Mouse (Mus musculus) NIH3T3 (cell line): ENCODE results near the gene Fam189a2.

ENCODE experiments used
- DNase-seq: peaks from one replicate; pipeline ENCODE4 v3.0.0-alpha.2; 2012; ENCODE audit warnings: low read depth

The Fam189a2 gene

DNA sequence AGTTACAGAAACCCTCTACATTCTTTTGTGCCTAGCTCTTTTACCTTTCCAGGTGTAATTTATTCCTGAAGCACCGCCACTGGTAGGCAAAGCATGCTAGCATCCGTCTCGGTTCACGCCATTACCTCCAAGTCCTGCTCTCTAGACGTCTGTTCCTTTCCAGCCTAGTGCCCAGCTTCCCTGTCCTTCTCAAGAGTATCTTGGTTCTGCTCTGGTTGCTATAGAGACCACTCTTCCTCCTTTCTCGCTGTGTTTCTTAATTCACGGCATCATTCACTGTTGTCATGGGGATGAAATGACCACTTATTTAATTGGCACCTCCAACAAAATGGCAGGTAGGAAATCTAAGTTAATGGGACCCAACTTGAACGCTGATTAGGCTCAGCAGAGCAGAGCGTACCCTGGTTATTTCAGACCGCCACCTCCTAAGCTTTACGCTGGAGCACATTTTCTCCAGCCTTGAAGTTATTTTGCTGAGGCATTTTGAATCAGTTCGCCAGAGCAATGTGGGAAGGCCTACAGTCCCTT, 89.3 kb downstream of the Fam189a2 start:
- no peak for DNase-seq

DNA sequence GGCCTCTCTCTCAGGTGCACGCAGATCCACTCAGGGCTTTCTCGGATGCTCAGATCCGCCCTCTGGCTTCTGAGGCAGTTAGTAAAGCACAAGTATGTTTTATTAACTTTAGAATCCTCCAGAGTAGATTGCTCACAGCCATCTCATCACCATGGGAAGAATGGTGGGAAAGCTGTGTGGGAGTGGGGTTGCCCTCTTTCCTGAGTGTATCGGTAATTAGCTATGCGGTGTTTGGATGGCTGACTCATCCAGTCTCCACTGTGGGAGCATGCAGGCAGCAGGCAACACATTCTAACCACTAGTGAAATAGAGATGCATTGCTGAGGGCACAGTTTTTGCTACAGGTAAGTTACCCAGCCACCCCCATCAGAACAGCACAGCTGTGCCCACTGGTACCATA, 100.0 kb downstream of the Fam189a2 start:
- DNase-seq: no peak

DNA sequence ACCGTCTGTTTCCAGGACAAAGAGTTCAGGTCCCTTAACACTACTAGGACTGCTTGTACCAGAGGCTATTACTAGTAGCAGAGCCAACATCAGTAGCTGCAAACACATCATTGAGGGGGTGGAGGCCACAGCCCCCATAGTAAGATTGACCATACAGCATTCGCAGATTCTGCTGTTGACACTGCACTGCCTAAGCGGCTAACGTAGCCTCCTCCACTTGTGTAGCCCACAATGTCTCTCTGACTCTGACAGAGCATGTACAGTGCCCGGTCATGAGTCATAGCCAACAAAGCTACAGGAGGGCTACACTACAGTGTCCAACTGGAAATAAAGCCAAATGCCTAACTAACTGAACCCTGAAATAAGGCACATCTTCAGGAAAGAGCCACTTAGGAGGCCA, 105.3 kb downstream of the Fam189a2 start:
- DNase-seq: no peak

DNA sequence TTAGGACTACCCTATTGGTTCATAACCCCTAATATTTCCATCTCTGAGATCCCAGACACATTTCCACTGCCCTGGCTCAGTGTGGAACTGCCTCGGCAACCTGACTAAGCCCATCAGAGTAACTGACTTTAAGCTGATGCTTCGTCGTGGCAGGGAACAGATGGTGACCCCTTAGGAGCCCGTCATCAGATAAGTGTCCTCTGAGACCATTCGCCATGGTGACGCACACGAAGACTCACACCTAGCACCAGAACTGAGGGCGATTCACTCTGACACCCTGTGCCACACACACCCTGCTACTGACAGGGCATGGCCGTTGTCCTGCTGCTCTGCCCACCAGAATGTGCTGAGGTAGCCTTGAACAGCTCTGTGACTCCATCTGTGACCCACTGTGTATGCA, 106.0 kb downstream of the Fam189a2 start:
- DNase-seq: no peak

DNA sequence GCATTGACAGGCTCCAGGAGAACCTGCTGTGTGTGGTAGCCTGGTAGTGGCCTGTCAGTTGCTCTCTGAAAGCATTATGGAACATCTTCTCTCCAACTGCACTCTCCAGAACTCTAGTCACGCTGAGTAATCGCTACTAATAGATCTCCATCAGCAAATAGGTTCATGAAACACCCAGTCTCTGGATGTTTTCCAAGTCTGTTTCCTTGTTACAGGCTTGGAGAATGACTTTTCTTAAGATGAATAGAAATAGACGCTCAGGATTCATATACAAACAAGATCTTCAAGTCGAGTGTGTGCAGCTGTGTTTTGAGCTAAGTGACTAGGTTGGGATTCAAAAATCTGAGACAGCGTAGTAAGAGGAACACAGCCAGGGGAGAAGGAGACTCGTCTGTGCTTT, 106.8 kb downstream of the Fam189a2 start:
- DNase-seq: no peak
